Mouse (Mus musculus): ENCODE results near the gene Ogfrl1. TPM values are rescaled to one million over a fixed set of nuclear protein-coding genes. Genes with fewer than 3 reads are reported as not detected.
A peak's percentile ranks its signal among the peaks of the same experiment; 100 is the strongest.
"Not testable (repeated sequence)": the region's sequence is repeated elsewhere in the genome, so short reads cannot be mapped to it uniquely, and the experiment has no call there.

The Ogfrl1 gene
- polyA plus RNA-seq, 1 experiment from 2014 or later, result 11.7 TPM

DNA sequence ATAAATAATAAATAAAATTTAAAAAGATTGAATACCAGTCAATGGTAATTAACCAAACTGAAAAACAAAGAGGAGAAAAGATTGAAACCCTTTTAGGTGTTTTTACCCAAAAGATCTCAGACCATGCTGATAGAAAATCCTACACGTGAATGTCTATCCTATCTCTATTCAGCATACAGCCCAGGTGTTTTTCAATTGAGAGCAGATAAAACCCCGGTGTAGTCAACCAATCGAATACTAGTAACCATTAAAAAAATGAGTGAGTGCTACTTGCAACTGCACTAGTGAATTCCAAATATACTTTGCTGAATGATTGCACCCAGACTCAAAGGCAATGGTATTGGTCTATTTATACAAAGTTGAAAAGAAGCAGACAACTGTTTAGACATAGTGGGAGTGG, 4.8 kb upstream of the Ogfrl1 start:
- ATAC-seq (no peak), DNase-seq (ENCODE audit: low spot score) (no peak)
- WGBS, result 95% methylated on average over 3 of the region's 3 CpGs
- H3K4me2 ChIP-seq (ENCODE audit: low read length), result no peak overlapping the region
- no peak overlapping the region for H3K27ac ChIP-seq (ENCODE audit: low read depth, low read length)
- no peak overlapping the region for H3K9ac ChIP-seq (ENCODE audit: low read length)
- H3K4me3 ChIP-seq (ENCODE audit: low read depth, low read length), result no peak overlapping the region
- no peaks in the 10 kb centered on the region for H3K9me3 ChIP-seq (replicated peaks; ENCODE audit: control insufficient read depth, low read length)
- H3K4me1 ChIP-seq (ENCODE audit: control insufficient read depth, insufficient read depth, low read length), result no peaks in the 10 kb centered on the region
- no peaks in the 10 kb centered on the region for H3K36me3 ChIP-seq (ENCODE audit: control insufficient read depth, insufficient read depth, low read length)
- H3K27me3 ChIP-seq (replicated peaks; ENCODE audit: control insufficient read depth, insufficient read depth, low read length), result no peaks in the 10 kb centered on the region

DNA sequence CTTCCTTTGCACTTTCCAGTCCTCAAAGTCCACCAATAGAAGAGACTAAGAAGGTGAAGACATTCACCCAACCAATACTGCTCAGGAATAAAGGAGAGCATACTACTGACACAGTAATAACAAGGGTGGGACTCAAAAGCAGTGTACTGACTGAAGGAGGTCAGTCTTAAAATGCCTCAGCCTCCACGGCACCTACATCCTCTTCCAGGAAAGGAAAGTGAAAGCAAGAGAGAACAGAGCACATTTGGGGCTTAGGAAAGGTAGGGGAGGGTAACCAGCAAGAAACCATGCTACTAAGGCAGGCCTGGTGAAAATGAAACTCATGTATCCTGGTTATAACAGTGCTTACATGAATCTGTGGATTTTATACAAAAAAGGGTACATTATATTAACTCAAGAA, 2.0 kb upstream of the Ogfrl1 start:
- DNase-seq (ENCODE audit: low spot score) (no peak), ATAC-seq (no peak)
- H3K9me3 ChIP-seq (replicated peaks; ENCODE audit: control insufficient read depth, low read length), result no peaks in the 10 kb centered on the region
- no peaks in the 10 kb centered on the region for H3K27me3 ChIP-seq (replicated peaks; ENCODE audit: control insufficient read depth, insufficient read depth, low read length)
- no peak overlapping the region for H3K27ac ChIP-seq (ENCODE audit: low read depth, low read length)
- no peak overlapping the region for H3K9ac ChIP-seq (ENCODE audit: low read length)
- WGBS, result 71% methylated on average over 1 of the region's 1 CpGs
- H3K4me1 ChIP-seq (ENCODE audit: control insufficient read depth, insufficient read depth, low read length), result no peaks in the 10 kb centered on the region
- no peak overlapping the region for H3K4me2 ChIP-seq (ENCODE audit: low read length)
- no peaks in the 10 kb centered on the region for H3K36me3 ChIP-seq (ENCODE audit: control insufficient read depth, insufficient read depth, low read length)
- no peak overlapping the region for H3K4me3 ChIP-seq (ENCODE audit: low read depth, low read length)

DNA sequence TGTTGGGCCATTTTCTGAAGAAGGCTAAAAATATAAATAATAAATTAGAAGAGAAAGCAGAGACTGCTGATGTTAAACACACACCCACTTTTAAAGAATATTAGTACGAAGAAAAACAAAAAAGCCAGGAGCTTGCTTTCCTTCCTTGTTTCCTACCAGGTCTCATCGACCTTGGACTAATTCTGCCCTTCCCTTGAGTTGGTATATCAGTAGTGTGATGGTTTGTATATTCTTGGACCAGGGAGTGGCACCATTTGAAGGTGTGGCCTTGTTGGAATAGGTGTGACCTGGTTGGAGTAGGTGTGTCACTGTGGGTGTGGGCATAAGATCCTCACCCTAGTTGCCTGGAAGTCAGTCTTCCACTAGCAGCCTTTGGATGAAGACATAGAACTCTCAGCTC, 3.2 kb downstream of the Ogfrl1 start:
- WGBS, result 88% methylated on average over 2 of the region's 2 CpGs

DNA sequence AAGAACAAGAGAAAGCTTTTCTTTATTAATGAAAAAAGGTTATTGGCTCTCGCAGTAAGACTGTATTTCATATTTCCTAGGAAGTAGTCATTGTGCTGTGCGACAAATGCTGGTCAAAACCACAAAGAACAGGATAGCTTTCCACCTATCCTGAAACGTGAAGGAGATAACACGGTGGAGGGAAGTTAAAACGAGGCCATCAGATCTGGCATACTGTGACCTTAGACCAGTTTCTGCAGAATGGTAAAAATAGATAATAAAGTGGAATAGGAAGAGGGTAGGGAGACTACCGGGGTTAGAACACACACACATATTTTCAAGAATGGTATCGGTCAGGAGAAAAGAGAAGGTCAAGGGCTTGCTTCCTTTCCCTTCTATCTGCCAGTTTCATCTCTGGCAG, 5.8 kb downstream of the Ogfrl1 start:
- ATAC-seq (no peak), DNase-seq (ENCODE audit: low spot score) (no peak)
- Histone ChIP-seq H3K4me2 (ENCODE audit: low read length) (no peak overlapping the region), H3K9ac (ENCODE audit: low read length) (no peak overlapping the region), H3K9me3 (replicated peaks; ENCODE audit: control insufficient read depth, low read length) (no peaks in the 10 kb centered on the region), H3K27me3 (replicated peaks; ENCODE audit: control insufficient read depth, insufficient read depth, low read length) (no peaks in the 10 kb centered on the region), H3K36me3 (ENCODE audit: control insufficient read depth, insufficient read depth, low read length) (no peaks in the 10 kb centered on the region), H3K4me3 (ENCODE audit: low read depth, low read length) (no peak overlapping the region), H3K4me1 (ENCODE audit: control insufficient read depth, insufficient read depth, low read length) (no peaks in the 10 kb centered on the region), H3K27ac (ENCODE audit: low read depth, low read length) (no peak overlapping the region)
- WGBS, result 90% methylated on average over 7 of the region's 7 CpGs

More for the DNA sequence above, 3.2 kb downstream of the Ogfrl1 start:
- not testable (repeated sequence) for H3K27me3 ChIP-seq (replicated peaks; ENCODE audit: control insufficient read depth, insufficient read depth, low read length); H3K4me2 ChIP-seq (ENCODE audit: low read length); DNase-seq (ENCODE audit: low spot score); H3K27ac ChIP-seq (ENCODE audit: low read depth, low read length); H3K9ac ChIP-seq (ENCODE audit: low read length); ATAC-seq; H3K9me3 ChIP-seq (replicated peaks; ENCODE audit: control insufficient read depth, low read length); H3K4me1 ChIP-seq (ENCODE audit: control insufficient read depth, insufficient read depth, low read length); H3K36me3 ChIP-seq (ENCODE audit: control insufficient read depth, insufficient read depth, low read length); H3K4me3 ChIP-seq (ENCODE audit: low read depth, low read length)

DNA sequence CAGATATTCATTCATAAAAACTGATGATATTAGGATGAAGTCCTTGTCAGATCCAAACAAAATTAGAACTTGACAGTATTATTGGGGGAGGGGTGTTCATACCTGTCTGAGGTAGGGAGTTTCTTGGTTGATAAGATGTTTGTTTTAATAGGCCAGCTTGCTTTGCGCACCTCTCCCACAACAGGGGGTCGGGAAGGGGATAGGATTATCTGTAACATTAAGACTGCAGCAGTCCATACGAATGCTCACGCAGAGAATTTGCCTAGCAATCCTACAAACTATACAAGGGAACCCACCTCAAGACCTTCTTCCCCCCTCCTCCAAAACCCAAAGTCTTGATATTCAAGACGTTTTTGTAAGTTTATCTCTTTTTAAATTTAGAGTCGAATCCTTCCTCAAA, 13.2 kb downstream of the Ogfrl1 start:
- Histone ChIP-seq H3K27me3 (replicated peaks; ENCODE audit: control insufficient read depth, insufficient read depth, low read length) (no peaks in the 10 kb centered on the region), H3K4me2 (ENCODE audit: low read length) (no peak overlapping the region), H3K4me3 (ENCODE audit: low read depth, low read length) (no peak overlapping the region), H3K4me1 (ENCODE audit: control insufficient read depth, insufficient read depth, low read length) (peaks cover 22% of the 10 kb centered on the region), H3K27ac (ENCODE audit: low read depth, low read length) (no peak overlapping the region), H3K9ac (ENCODE audit: low read length) (no peak overlapping the region), H3K36me3 (ENCODE audit: control insufficient read depth, insufficient read depth, low read length) (no peaks in the 10 kb centered on the region), H3K9me3 (replicated peaks; ENCODE audit: control insufficient read depth, low read length) (no peaks in the 10 kb centered on the region)
- ATAC-seq, result no peak
- 83% methylated on average over 6 of the region's 6 CpGs for WGBS
- no peak for DNase-seq (ENCODE audit: low spot score)

DNA sequence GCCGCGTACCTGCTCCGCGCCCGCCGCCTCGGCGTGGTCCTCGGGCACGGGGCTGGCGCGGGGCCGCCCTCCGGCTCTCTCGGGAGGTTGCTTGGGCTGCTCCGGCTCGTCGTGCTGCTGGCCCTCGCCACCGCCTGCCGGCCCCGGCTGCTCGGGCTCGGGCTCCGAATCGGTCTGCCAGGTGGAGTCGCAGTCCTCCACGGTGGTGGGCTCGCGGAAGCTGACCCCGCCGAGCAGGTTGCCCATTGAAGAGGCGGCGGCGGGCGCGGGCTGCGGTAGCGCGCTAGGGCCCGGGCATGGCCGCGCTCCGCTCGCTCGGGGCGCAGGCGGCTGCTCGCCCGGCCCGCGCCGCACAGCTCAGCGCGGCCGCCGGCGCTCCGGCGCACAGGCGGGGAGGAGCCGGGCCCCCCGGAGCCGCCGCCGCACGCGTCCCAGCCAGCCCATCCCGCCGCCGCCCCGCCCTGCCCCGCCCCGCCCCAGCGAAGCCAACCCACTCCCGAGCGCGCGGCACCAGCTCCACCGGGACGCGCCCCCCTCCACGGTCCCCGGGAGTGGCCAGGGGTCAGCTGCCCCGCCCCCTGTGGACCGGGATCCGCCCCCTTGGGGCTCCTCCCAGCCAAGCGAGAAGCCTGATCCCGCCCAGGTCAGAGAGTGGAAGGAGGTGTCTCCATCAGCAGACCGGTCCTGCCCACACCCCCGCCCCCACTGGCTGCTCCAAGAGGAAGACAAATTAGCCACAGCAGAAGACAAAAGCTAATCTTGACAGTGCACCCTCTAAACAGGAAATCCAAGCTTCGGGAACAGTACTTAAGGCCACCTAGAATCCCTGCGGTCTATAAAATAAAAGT, 14.5 kb downstream of the Ogfrl1 start:
- H3K36me3 ChIP-seq (ENCODE audit: control insufficient read depth, insufficient read depth, low read length), result no peaks in the 10 kb centered on the region
- no peaks in the 10 kb centered on the region for H3K27me3 ChIP-seq (replicated peaks; ENCODE audit: control insufficient read depth, insufficient read depth, low read length)
- under 1% methylated on average over 35 of the region's 93 CpGs for whole genome bisulfite sequencing
- H3K9me3 ChIP-seq (replicated peaks; ENCODE audit: control insufficient read depth, low read length), result no peaks in the 10 kb centered on the region
- H3K27ac ChIP-seq (ENCODE audit: low read depth, low read length), result peak overlapping the region; percentile 81
- DNase-seq (ENCODE audit: low spot score) (peak; percentile 90), ATAC-seq (peak; percentile 91)
- H3K4me1 ChIP-seq (ENCODE audit: control insufficient read depth, insufficient read depth, low read length), result peaks cover 25% of the 10 kb centered on the region
- H3K9ac ChIP-seq (ENCODE audit: low read length), result peak overlapping the region; percentile 88
- H3K4me3 ChIP-seq (ENCODE audit: low read depth, low read length), result peak overlapping the region; percentile 77
- peak overlapping the region; percentile 94 for H3K4me2 ChIP-seq (ENCODE audit: low read length)

DNA sequence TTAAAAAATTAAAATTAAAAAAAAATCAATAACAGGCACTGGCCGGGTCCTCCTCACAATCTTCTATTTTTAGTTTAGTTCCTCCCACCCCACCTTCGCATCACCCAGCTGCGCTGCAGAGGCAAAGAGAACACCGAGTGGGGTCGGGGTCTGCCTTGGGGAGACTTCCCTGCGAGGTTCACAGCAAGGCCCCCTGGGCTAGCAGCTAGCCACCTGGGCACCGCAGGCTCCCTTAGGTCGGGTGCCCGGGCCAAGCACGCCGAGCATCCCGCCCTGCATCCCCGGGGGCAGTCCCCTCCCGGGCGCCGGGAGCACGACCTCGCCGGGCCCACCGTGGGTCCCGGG, 15.1 kb downstream of the Ogfrl1 start:
- Histone ChIP-seq H3K9me3 (replicated peaks; ENCODE audit: control insufficient read depth, low read length) (no peaks in the 10 kb centered on the region), H3K4me2 (ENCODE audit: low read length) (peak overlapping the region; percentile 94), H3K9ac (ENCODE audit: low read length) (peak overlapping the region; percentile 88), H3K27me3 (replicated peaks; ENCODE audit: control insufficient read depth, insufficient read depth, low read length) (no peaks in the 10 kb centered on the region), H3K4me3 (ENCODE audit: low read depth, low read length) (peak overlapping the region; percentile 77), H3K36me3 (ENCODE audit: control insufficient read depth, insufficient read depth, low read length) (0 out of 2 replicates have a peak, but pooled peaks cover 2% of the 10 kb centered on the region), H3K27ac (ENCODE audit: low read depth, low read length) (peak overlapping the region; percentile 81), H3K4me1 (ENCODE audit: control insufficient read depth, insufficient read depth, low read length) (peaks cover 25% of the 10 kb centered on the region)
- under 1% methylated on average over 20 of the region's 21 CpGs for WGBS
- peak; percentile 20 for DNase-seq (ENCODE audit: low spot score)
- no peak for ATAC-seq

DNA sequence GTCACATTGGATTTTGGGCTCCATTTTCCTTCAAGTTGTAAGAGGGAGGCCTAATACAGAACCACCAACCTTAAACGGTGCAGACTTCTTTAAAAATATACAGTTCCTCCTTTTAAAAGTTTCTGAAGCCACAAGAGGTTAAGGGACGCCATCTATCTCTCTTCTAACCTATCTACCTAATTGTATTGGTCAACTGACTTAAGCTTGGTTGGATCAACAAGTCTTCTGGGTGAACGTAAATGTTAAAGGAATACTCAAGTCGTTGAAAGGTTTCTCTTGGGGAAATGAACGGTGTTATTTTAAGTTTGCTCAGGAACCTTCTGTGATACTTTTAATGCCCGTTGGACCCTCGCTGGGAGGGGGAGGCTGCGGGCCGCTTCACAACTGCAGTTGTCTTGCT, 15.5 kb downstream of the Ogfrl1 start:
- DNase-seq (ENCODE audit: low spot score) (peak; percentile 8), ATAC-seq (no peak)
- 14% methylated on average over 9 of the region's 9 CpGs for WGBS
- H3K4me2 ChIP-seq (ENCODE audit: low read length), result peak overlapping the region; percentile 94
- no peaks in the 10 kb centered on the region for H3K9me3 ChIP-seq (replicated peaks; ENCODE audit: control insufficient read depth, low read length)
- H3K4me1 ChIP-seq (ENCODE audit: control insufficient read depth, insufficient read depth, low read length), result peaks cover 25% of the 10 kb centered on the region
- no peaks in the 10 kb centered on the region for H3K27me3 ChIP-seq (replicated peaks; ENCODE audit: control insufficient read depth, insufficient read depth, low read length)
- H3K4me3 ChIP-seq (ENCODE audit: low read depth, low read length), result peak overlapping the region; percentile 77
- H3K36me3 ChIP-seq (ENCODE audit: control insufficient read depth, insufficient read depth, low read length), result 0 out of 2 replicates have a peak, but pooled peaks cover 2% of the 10 kb centered on the region
- H3K9ac ChIP-seq (ENCODE audit: low read length), result peak overlapping the region; percentile 88
- no peak overlapping the region for H3K27ac ChIP-seq (ENCODE audit: low read depth, low read length)
